Mouse (Mus musculus) midbrain, embryonic 10.5 days (tissue): ENCODE data around the gene Myof. TPM values are rescaled to one million over a fixed set of nuclear protein-coding genes. Genes with fewer than 3 reads are reported as not detected.

Source experiments
- DNase-seq: peaks from one replicate; pipeline ENCODE4 v3.0.0-alpha.2; 2017; ENCODE audit warnings: low spot score
- H3K27ac ChIP-seq: fragments of 300-500 bp; sonication (generic); replicated peaks from 2 replicates; pipeline ENCODE4 v1.5.1; 2016; ENCODE audit warnings: mild to moderate bottlenecking
- H3K27me3 ChIP-seq: fragments of 300-500 bp; sonication (generic); 2 replicates; pipeline ENCODE4 v1.6.1; 2016; ENCODE audit warnings: low read depth, mild to moderate bottlenecking; ENCODE audit not compliant: poor library complexity, severe bottlenecking
- H3K36me3 ChIP-seq: fragments of 300-500 bp; sonication (generic); 2 replicates; pipeline ENCODE4 v1.6.1; 2016; ENCODE audit warnings: mild to moderate bottlenecking, moderate library complexity
- H3K4me1 ChIP-seq: fragments of 300-500 bp; sonication (generic); 2 replicates; pipeline ENCODE4 v1.6.1; 2016
- H3K4me3 ChIP-seq: fragments of 300-500 bp; sonication (generic); 2 replicates; pipeline ENCODE4 v1.5.1; 2016; ENCODE audit warnings: mild to moderate bottlenecking, moderate library complexity
- H3K9me3 ChIP-seq: fragments of 300-500 bp; sonication (generic); replicated peaks from 2 replicates; pipeline ENCODE4 v1.6.1; 2016; ENCODE audit warnings: mild to moderate bottlenecking
- WGBS: fragments of 180-500 bp; shearing (Covaris S2); methylation state at CpG from one replicate; pipeline ENCODE4 v1.1.7; 2016; 5-methylcytosine and 5-hydroxymethylcytosine counted together
- polyA plus RNA-seq: library from polyadenylated mRNA; unstranded; fragments of >200 nt; fragmentation: Nextera tagmentation; extraction: Ambion mirVana; gene quantifications from 2 replicates; pipeline ENCODE4 v1.2.1, GENCODE M21; 2016

Myof gene
- polyA plus RNA-seq, 1 experiment from 2014 or later, result 1.5 TPM

GRCm38 (mm10) chr19:37912501-37912900 lies 130.9 kb downstream of the Myof start:
- WGBS, result 67% methylated on average over 6 of the region's 6 CpGs
- no peak overlapping the region for H3K4me3 ChIP-seq
- no peaks in the 10 kb centered on the region for H3K9me3 ChIP-seq
- no peaks in the 10 kb centered on the region for H3K36me3 ChIP-seq
- no peak overlapping the region for H3K27ac ChIP-seq
- H3K4me1 ChIP-seq, result peaks cover 13% of the 10 kb centered on the region
- H3K27me3 ChIP-seq, result no peaks in the 10 kb centered on the region; the same call in 1 of the 2 replicates
- no peak for DNase-seq

DNA sequence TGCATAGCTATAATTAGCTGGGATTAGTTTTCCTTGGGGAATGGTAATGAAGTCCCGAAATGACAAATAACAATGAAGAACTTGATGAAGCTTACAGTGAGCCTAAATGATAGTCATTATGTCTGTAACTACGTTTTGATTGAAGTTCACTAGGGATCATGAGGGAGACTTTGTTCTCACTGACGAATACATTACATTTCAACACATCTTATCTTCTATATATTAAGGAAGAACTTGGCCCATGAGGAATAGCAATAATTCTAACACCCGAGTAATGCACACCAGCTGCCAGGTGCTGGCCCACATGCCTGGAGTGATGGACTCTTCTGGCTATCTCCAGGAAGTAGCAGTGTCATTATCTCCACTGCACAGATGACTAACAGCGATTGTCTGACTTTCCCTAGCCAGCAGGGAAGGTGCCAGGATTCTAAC lies 133.5 kb downstream of the Myof start:
- Histone ChIP-seq H3K27me3 (peaks cover 19% of the 10 kb centered on the region), H3K9me3 (no peaks in the 10 kb centered on the region), H3K36me3 (no peaks in the 10 kb centered on the region), H3K27ac (no peak overlapping the region), H3K4me1 (peaks cover 25% of the 10 kb centered on the region), H3K4me3 (no peak overlapping the region)
- WGBS, result 83% methylated on average over 5 of the region's 5 CpGs
- DNase-seq, result no peak

DNA sequence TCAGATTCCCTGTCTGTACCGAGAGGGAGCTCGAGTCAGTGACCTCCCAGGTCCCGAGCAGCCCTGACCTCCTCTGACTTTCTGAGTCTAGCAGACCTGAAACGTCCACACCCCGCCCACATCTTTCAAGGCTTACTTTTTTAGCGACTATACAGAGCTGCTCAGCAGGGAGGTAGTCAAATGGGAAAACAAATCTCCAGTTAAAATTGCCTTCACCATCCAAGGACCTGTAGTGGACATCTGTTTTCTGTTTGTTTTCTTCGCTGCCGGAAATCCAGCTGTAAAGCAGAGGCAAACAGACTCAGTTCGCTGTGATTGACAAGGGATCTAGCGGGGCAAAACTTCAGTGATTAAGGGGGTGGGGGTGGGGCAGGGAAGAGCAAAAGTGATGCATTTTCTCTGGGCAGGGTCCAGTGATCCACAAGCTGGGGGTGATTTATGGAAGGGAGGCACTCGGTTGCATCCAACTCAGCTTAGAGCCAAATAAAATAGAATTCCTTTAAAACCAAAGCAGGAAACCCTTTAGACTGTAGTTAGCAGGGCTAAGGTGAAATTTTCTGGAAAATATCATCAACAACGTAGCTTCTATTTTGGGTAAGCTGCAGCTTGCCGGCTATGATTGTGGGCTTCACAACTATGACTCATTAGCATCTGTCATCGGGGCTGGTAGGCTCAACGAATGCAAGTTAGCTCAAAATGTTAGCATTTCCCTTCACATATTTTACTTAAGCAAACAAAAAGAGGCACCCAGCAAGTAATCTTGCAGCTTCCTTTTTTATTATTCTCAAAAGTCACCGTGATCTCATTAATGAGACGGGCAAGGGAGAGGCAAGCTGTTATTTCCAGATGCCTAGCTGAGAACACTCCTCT lies 135.7 kb downstream of the Myof start:
- DNase-seq, result peak; percentile 33
- Histone ChIP-seq H3K27me3 (peaks cover 41% of the 10 kb centered on the region), H3K4me3 (no peak overlapping the region), H3K27ac (0 out of 2 replicates have a peak overlapping the region, but pooled peaks have one; percentile 3), H3K9me3 (no peaks in the 10 kb centered on the region), H3K4me1 (peaks cover 23% of the 10 kb centered on the region), H3K36me3 (no peaks in the 10 kb centered on the region)
- 40% methylated on average over 17 of the region's 17 CpGs for WGBS

GRCm38 (mm10) chr19:37906916-37907315 lies 136.5 kb downstream of the Myof start:
- DNase-seq, result no peak
- Histone ChIP-seq H3K4me3 (no peak overlapping the region), H3K36me3 (no peaks in the 10 kb centered on the region), H3K27ac (peak overlapping the region; percentile 28; the same call in 1 of the 2 replicates), H3K9me3 (no peaks in the 10 kb centered on the region), H3K27me3 (peaks cover 48% of the 10 kb centered on the region), H3K4me1 (peaks cover 20% of the 10 kb centered on the region)
- WGBS, result 75% methylated on average over 3 of the region's 3 CpGs

- Histone ChIP-seq H3K4me3 (no peak overlapping the region), H3K27me3 (peaks cover 92% of the 10 kb centered on the region), H3K27ac (no peak overlapping the region), H3K36me3 (no peaks in the 10 kb centered on the region), H3K4me1 (peaks cover 15% of the 10 kb centered on the region), H3K9me3 (no peaks in the 10 kb centered on the region)
- DNase-seq, result peak; percentile 44
- WGBS, result 32% methylated on average over 7 of the region's 7 CpGs
Measured at GRCm38 (mm10) chr19:37896081-37896480, 147.3 kb downstream of the Myof start.

GRCm38 (mm10) chr19:37891006-37891405 lies 152.4 kb downstream of the Myof start:
- Histone ChIP-seq H3K36me3 (no peaks in the 10 kb centered on the region), H3K4me1 (peaks cover 4% of the 10 kb centered on the region), H3K27me3 (peaks cover 95% of the 10 kb centered on the region), H3K9me3 (no peaks in the 10 kb centered on the region), H3K4me3 (no peak overlapping the region), H3K27ac (no peak overlapping the region)
- no peak for DNase-seq
- 85% methylated on average over 2 of the region's 2 CpGs for WGBS

GRCm38 (mm10) chr19:37886355-37887120 lies 156.8 kb downstream of the Myof start:
- peak; percentile 58 for DNase-seq
- Histone ChIP-seq H3K36me3 (no peaks in the 10 kb centered on the region), H3K4me1 (peaks cover 8% of the 10 kb centered on the region), H3K27ac (no peak overlapping the region), H3K9me3 (no peaks in the 10 kb centered on the region), H3K27me3 (peaks cover 100% of the 10 kb centered on the region), H3K4me3 (peak overlapping the region; percentile 26; the same call in 1 of the 2 replicates)
- WGBS, result 18% methylated on average over 15 of the region's 15 CpGs

GRCm38 (mm10) chr19:37881431-37882081 lies 161.8 kb downstream of the Myof start:
- DNase-seq, result peak; percentile 42
- WGBS, result 3% methylated on average over 9 of the region's 9 CpGs
- Histone ChIP-seq H3K27ac (no peak overlapping the region), H3K4me1 (peaks cover 38% of the 10 kb centered on the region), H3K27me3 (peaks cover 100% of the 10 kb centered on the region), H3K4me3 (no peak overlapping the region), H3K9me3 (no peaks in the 10 kb centered on the region), H3K36me3 (no peaks in the 10 kb centered on the region)

- H3K4me1 ChIP-seq, result peaks cover 38% of the 10 kb centered on the region
- H3K27me3 ChIP-seq, result peaks cover 94% of the 10 kb centered on the region
- H3K36me3 ChIP-seq, result no peaks in the 10 kb centered on the region
- 4% methylated on average over 20 of the region's 20 CpGs for WGBS
- no peak for DNase-seq
- H3K4me3 ChIP-seq, result peak overlapping the region; percentile 37
- H3K27ac ChIP-seq, result no peak overlapping the region
- no peaks in the 10 kb centered on the region for H3K9me3 ChIP-seq
Measured at GRCm38 (mm10) chr19:37877511-37878167, 165.7 kb downstream of the Myof start.

DNA sequence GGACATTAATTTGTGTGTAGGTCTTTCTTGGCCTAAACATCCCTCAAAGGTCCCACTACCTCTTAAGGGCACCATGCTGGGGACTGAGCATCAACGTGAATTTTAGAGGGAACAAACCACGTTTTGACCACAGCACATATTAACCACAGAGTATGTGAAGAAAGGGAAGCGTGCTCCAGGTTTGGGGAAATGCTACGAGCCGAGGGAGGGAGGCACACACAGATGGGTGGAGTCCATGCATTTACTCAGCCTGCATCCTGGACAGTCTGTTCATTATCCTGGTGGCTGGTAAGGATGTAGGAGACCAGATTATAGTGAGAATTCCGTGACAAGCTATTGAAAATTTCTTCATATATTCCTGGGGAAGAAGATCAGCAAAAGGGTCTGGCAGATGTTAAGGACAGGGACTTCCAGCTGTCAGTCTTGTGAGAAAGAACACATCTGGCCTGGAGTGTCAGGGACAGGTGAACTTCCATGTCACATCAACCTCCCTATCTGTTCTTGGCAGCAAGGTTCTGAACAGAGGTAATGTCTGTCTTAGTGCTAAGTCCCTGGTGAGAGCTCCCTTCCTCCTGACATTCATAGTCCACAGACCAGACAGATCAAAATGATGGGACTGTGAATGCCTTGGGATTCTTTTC lies 166.7 kb downstream of the Myof start:
- DNase-seq, result no peak

DNA sequence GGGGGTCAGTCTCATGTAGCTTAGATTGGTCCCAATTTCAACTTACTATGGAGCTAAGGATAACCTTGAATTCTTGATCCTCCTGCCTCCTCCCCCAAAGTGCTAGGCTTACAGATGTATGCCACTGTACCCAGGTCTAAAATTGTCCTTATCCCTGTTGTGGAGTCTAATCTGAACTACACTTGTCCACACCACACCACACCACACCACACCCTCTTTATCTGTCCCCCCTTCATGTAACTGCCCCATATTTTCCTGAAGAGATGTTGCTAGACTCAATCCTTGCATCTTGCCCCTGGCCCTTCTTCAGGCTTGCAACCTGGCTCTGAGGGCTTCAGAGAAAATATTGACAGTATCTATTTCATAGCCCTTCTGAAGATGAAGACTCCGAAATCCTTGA lies 169.9 kb downstream of the Myof start:
- Histone ChIP-seq H3K9me3 (no peaks in the 10 kb centered on the region), H3K4me1 (peaks cover 13% of the 10 kb centered on the region), H3K27ac (no peak overlapping the region), H3K27me3 (peaks cover 59% of the 10 kb centered on the region), H3K4me3 (no peak overlapping the region), H3K36me3 (no peaks in the 10 kb centered on the region)
- 88% methylated on average over 1 of the region's 1 CpGs for WGBS
- DNase-seq, result no peak

More for the DNA sequence above, 166.7 kb downstream of the Myof start:
- H3K27ac ChIP-seq, result no peak overlapping the region
- peaks cover 85% of the 10 kb centered on the region for H3K27me3 ChIP-seq
- no peaks in the 10 kb centered on the region for H3K9me3 ChIP-seq
- H3K4me3 ChIP-seq, result no peak overlapping the region
- peaks cover 32% of the 10 kb centered on the region for H3K4me1 ChIP-seq
- WGBS, result 63% methylated on average over 6 of the region's 6 CpGs
- no peaks in the 10 kb centered on the region for H3K36me3 ChIP-seq

DNA sequence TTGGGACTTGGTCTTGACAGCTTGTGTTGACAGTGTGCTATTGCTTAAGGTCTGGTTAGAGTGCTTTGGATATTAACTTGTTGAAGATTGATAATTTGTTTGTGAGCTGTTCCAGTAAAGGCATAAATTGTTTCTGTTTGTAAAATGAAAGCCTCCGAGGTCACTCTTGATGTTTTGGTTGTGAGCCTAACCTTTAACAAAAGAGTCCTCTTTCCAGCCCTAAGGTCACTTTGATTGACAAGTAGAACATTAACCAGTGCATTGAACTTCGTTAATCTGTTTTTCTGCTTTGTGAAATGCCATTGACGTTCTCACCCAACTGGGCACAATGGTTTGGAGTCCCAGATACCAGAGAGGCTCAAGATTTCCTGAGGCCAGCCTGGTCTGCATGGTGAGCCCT lies 175.8 kb downstream of the Myof start:
- Histone ChIP-seq H3K4me1 (no peaks in the 10 kb centered on the region), H3K27me3 (peaks cover 6% of the 10 kb centered on the region), H3K4me3 (no peak overlapping the region), H3K9me3 (no peaks in the 10 kb centered on the region), H3K27ac (no peak overlapping the region), H3K36me3 (no peaks in the 10 kb centered on the region)
- no peak for DNase-seq
- 72% methylated on average over 3 of the region's 3 CpGs for WGBS
